Mouse (Mus musculus) thymus, adult 2 months (tissue): Measurements from ENCODE around the gene Trip11.

Source experiments
- CTCF ChIP-seq: fragments of 200-500 bp; IDR thresholded peaks from 2 replicates; pipeline ENCODE4 v1.5.1; 2012; ENCODE audit warnings: mild to moderate bottlenecking, control low read depth, low read length, moderate library complexity, borderline replicate concordance; ENCODE audit not compliant: control insufficient read depth, poor library complexity, insufficient read depth; ENCODE audit errors: extremely low read depth
- POLR2A ChIP-seq: fragments of 200-500 bp; IDR thresholded peaks from 2 replicates; pipeline ENCODE4 v1.6.1; 2012; ENCODE audit warnings: mild to moderate bottlenecking, low read length, control low read depth, moderate library complexity; ENCODE audit not compliant: control insufficient read depth, poor library complexity, insufficient read depth; ENCODE audit errors: extremely low read depth

DNA sequence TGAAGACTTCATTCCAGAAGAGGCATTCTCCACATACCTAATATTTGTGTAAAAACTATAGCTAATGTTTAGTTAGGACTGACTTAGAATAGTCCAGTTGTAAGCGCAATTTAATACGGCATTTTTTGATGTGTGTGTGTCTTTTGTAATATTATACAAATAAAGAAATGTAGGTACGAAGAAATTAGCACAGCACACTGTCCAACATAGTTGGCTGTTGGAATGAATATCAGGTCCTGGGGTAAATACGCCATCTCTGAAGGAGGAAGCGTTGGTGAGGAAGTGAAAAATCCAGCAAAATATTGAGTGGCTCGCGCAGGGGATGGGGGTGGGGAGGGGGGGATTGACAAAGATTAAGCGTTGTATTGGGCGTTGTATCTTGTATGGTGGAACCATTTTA is 45.5 kb upstream of the Trip11 start:
- TF ChIP-seq CTCF (no peak), POLR2A (no peak)
